Mouse (Mus musculus) CD4-positive, CD25-positive, alpha-beta regulatory T cell, adult 4 months (primary cell): ENCODE measurements around the gene Afap1l2. TPM values are rescaled to one million over a fixed set of nuclear protein-coding genes. Genes with fewer than 3 reads are reported as not detected.

ENCODE experiments used
- ATAC-seq: one replicate; pipeline ENCODE4 v1.8.0; 2017
- polyA plus RNA-seq, 2 experiments: library from polyadenylated mRNA; unstranded; fragments of 100-300 nt; shearing (Covaris generic); gene quantifications; one replicate each; pipeline ENCODE4 v1.2.1; 2017

Gene Afap1l2
- polyA plus RNA-seq, 2 experiments from 2014 or later: not detected

DNA sequence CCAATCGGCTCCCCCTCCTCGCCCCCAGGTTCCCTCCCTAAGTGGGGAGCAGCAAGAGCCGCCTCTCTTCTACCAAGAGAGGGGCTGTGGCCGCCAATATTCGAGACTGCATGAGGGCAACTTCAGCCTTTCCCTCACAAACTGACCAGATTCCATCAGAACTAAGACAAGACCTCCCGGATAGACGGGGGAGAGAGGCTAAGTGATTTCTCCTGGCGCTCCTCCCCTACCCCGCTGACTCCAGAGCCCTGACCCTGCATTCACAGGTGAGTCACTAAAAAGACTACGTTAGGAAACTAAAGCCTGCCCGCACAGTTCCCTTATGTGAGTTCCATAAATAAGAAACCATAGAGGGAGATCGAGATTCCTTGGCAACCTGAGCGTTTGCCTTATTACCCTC lies 1.2 kb downstream of the Afap1l2 start:
- no peak for ATAC-seq

DNA sequence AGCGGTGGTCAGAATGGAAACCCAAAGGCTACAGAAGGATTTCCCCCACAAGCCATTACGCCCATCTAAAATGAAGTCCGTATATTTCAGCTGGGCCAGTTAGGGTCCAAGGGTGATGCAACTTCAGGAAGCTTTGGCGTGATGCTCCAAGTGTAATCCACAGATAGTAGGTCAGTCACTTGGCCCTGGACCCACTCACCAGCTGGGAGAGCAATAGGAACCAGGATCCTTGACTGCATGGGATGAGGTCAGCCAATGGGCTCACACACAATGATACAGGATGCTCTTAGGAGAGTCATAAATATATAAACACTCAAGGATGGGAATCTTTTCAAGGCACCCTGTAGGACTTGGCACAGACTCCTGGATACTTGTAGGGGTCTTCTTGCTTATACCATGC lies 3.0 kb downstream of the Afap1l2 start:
- ATAC-seq: no peak

DNA sequence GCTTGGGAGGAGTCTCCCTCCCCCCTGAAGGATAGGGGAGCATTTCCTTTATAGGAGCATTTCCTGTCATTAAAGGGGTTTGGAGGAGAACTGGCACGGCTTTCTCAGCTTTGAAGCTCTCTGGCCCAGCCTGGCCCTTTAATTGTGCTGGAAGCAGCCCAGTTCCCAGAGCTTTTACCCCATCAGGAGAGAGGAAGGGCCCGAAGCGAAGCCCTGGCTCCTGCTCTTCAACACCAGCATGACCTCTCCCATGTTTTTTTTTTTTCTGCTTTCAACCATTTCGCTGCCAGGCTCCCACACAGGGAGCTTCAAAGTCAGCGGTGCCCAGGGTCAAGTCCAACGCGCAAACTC lies 4.6 kb downstream of the Afap1l2 start:
- no peak for ATAC-seq

- ATAC-seq: no peak
These were observed 5.1 kb downstream of the Afap1l2 start for GRCm38 (mm10) chr19:57002741-57003459.

DNA sequence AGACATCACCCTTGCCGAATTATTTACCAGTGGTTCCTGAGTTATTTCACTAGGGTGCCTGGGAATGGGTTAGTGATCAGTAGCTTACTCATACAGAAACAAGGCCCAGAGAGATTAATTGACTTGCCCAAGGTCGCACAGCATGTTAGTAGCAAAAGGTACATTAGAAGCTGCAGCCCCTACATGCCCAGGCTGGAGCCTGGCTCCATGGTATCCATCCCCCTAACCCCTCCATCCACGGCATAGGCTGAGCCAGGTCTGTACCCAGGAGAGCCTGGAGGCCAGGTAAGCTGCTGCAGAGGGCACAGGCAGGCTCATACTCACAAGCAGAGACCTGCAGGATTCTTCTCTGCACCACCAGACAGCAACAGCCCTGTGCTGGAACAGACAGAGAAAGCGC lies 6.1 kb downstream of the Afap1l2 start:
- ATAC-seq: no peak

- no peak for ATAC-seq
These were observed 7.4 kb downstream of the Afap1l2 start for GRCm38 (mm10) chr19:57000592-57000991.

- ATAC-seq: no peak
These were observed 8.2 kb downstream of the Afap1l2 start for GRCm38 (mm10) chr19:56999781-57000180.

DNA sequence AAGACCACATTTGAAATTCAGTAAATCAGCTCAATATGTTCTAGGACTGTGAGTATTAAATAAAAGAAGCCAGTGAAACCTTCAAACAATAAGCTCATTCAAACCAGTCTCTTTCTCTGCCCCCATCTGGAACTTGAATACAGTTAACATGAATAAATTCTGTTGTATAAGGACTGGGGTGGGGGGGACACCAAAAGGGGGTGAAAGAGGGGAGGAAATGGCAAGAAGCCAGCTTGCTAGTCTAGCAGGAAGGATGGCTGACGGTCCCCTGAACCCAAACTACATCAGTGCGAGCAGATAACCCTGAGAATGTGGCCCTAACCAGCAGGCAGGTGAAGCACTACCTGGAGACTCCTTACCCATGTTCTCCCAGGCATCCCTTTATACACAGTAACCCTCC lies 9.1 kb downstream of the Afap1l2 start:
- ATAC-seq: no peak

- ATAC-seq: no peak
These were observed 9.7 kb downstream of the Afap1l2 start for GRCm38 (mm10) chr19:56998331-56998730.

GRCm38 (mm10) chr19:56997164-56997599 lies 10.8 kb downstream of the Afap1l2 start:
- no peak for ATAC-seq

GRCm38 (mm10) chr19:56995441-56995840 lies 12.6 kb downstream of the Afap1l2 start:
- no peak for ATAC-seq

DNA sequence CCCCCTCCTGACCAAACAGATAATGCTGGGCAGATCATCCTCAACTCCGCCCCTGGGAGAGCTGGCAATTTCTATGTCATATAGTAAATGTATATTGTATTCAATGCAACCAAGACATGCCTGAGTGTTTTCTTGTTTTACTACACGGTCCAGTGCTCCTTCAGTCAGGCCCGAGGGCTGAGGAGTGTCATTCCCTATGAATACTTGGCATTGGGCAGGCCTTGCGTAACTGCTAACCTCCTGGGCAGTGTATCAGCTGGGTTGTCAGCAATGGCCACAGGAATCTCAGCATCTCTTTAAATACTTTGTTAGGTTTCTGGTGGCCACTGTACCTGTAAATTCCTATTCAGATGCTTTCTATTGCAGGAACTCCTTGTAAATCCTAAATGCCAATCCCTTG lies 13.4 kb downstream of the Afap1l2 start:
- ATAC-seq: no peak

DNA sequence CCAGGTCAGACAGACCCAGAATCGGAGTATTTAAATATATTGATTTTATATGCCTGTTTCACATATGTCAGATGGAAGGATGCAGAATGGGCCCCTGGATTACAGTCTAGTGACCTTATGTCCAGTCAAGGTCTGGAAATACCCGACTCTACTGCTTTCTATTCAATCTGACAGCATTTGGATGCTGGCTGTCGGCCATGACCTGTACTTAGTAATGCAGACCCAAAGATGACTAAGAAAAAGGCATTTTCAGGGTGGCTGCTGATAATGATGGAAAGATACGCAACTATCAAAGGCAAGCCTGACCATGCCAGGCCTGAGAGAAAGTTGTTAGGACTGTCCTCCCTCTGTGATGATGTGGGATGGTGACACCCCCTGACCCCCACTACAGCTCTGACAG lies 14.3 kb downstream of the Afap1l2 start:
- no peak for ATAC-seq

DNA sequence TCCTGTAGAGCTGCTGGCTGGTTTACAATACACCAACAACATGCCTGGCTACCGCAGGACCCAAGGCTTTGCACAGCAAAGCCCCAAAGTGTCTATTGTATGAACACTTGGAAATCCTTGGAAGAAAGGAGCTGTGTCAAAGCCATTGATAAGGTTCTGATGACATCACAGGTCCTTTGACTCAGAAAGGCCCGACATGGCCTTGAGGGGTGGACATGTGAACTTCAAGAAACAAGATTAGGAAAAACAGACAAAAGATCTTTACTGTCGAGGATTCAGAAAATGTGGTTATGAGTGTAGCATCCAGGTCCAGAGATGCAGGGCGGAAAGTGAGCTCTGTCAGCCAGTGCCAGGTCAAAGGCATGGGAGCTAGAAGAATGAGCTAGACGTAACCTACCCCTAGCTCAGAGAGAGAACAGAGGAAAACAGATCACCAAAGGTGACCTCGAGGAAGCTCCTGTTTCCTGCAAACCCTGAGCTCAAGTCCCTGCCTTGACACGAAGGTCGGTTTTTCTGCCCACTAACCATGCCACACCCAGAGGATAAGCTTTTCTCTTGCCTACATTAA lies 15.0 kb downstream of the Afap1l2 start:
- no peak for ATAC-seq

DNA sequence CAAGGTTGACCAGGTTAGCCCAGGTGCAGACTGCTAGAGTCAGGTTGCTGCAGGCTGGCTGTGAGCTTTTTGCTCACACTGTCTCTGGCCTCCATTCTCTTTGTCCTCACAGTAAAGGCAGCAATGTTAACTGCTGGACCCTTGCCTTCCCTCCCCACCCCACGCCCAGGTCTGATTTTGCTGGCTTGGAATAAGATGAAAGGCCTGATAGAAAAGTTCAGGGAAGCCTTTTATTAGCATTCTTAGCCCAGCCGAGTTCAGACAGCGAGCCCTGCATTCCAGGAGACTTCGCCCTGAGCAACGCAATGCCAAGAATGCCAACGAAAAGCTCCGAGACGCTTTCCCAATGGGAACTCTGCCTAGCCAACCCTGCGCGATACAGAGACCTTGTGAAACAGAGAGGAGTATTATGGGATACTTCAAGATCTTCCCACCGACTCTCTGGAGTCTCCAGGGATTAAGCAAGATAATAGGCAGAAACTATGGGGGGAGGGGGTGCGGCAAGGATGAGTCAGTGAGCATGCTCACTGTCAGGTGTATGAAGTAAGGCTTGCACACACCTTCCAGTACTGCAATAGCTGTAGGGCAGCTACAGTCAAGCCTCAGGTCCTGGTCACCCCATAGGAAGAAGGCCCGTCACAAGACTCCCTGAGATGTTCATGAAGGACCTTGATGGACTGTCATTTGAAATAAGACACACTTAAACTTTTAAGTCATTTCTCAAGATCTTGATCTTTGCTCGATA lies 17.5 kb downstream of the Afap1l2 start:
- no peak for ATAC-seq

GRCm38 (mm10) chr19:56989171-56989570 lies 18.9 kb downstream of the Afap1l2 start:
- ATAC-seq: no peak

- ATAC-seq: no peak
These were observed 23.8 kb downstream of the Afap1l2 start for GRCm38 (mm10) chr19:56984229-56984628.

DNA sequence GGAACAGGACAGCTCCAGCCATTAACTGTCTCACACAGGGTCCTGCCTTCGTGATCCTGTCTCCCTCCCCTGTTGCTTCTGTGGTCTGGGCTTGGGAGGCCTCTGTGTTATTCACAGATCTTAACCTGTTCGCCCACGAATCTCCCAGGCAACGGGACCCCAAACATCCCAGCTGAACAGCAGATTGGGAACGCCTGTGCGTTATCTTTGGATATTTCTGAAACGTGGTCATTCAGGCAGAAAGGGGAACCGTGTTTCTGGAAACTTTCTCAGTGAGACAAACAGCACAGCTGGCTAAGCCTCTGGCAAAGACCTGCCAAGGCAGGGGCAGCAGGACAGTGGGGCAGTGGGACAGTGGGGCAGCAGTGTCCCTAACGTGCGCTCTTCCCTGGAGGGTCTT lies 24.3 kb downstream of the Afap1l2 start:
- no peak for ATAC-seq

DNA sequence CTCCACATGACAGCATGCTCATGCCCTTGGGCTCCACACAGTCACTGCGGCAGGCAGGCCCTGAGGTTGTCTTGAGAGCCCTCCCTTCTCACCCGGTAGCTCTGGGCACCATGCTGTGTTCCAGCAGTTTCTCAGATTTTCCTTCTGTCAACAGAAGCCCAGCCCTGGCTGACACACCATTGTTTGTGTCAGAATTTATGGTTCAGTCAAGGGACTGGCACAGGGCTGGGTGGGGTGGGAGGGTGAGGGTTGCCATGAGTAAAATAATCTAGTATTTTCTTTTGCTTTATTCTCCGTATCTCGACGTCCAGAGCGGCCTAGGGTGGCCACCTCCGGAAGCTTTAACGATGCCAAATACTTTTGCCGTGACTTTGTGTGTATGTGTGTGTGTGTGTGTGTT lies 26.3 kb downstream of the Afap1l2 start:
- no peak for ATAC-seq

DNA sequence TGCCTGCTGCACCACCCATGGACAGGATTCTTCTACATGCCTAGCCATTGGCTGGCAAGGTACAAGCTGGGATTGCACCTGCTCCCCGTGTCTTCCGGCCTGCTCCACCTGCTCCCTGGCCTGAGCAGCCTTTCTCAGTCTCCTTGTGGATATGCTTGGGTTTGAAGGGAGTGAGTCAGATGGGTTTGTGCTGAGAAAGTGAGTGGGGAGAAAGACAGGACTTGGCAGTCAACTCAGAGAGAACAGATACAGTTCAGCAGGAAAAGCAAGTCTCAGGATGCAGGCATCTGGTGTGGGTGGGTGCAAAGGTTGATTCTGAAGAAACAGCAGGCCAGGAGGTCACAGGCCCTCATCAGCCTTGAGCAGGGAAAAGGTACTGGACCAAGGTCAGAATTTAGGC lies 27.2 kb downstream of the Afap1l2 start:
- ATAC-seq: no peak

DNA sequence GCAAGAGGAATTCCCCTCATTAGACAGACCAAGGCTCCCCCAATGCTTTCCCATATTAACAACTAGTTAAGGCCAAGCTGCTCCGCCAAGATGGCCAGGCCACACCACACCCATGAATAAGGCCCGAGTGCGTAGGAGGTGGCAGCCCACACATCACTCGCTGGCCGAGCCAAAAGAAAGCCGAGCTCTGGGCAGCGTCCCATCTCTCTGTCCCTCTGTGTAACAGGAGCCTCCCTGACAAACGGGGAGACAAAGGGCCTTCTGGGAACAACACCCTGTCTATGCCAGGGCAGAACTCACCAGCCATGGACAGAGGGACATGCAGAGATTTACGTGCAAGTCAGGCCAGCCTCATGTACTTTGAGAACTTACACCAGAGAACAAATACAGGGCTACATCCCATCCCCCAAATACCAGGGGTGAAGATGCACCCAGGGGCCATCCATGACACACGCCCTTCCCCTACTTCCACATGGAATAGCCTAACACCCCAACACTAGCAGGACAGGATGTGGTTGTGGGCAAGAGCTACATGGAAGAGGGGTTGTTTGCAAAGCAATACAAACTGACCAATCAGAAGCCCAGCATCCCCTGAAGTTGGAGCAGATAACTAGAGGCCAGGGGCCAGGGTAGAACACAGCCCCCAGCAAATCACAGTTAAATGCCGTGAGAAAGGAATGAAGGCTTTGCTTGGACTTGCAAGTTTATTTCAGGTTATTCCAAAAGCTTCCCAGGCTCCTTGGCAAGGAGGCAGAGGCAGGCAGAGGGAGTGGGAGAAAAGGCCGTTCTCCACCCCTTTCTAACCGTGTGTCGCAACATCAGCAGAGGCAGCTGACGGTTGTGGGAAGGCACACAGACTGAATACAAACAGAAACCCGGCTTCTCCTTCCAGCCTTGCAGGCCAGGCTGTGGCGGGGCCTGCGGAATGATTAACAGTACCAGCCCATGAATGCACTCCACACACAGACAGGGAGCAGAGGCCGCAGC lies 30.8 kb downstream of the Afap1l2 start:
- no peak for ATAC-seq

GRCm38 (mm10) chr19:56976515-56976914 lies 31.5 kb downstream of the Afap1l2 start:
- ATAC-seq: no peak

DNA sequence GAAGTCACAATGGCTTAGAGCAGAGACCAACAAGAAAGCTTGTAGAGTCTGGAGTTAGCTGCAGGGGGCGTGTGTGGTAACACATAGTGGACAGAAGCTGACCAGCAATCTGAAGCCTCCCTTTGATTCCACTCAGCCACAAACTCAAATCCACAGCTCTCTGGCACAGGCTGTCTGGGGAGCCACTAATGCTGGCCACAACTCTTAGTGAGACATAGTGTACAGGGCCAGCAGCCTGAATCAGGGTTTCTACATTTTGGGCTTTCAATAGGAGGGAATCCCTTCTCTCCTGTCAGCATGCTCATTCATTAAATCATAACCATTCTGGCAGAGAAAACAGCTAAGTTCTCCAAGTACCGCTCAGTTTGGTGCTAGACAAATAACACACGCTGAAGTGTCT lies 32.5 kb downstream of the Afap1l2 start:
- no peak for ATAC-seq
